Mouse (Mus musculus): ENCODE measurements around the gene Rgs16.

- TF ChIP-seq CTCF (IDR thresholded peaks at IDR 0.05; ENCODE audit: low read depth) (no peak), EP300 (IDR thresholded peaks at IDR 0.05; ENCODE audit: low read depth) (no peak)
These were observed 9.5 kb upstream of the Rgs16 start for GRCm38 (mm10) chr1:153730671-153731070.
